Mouse (Mus musculus) MEL (cell line): ENCODE data around the gene Timd4.

Experiments used
- CTCF ChIP-seq, 3 experiments: IDR thresholded peaks in 2 of 3; conservative IDR thresholded peaks in 1 of 3; 2 replicates each; pipeline ENCODE4 v1.5.1; 2011 to 2012; ENCODE audit warnings: low read length in 3 of 3, low read depth in 2 of 3, mild to moderate bottlenecking in 2 of 3, improper control_type of control experiment in 1 of 3, inconsistent platforms in 1 of 3, mixed read lengths in 1 of 3, moderate library complexity in 1 of 3; ENCODE audit not compliant: control insufficient read depth in 1 of 3, insufficient read depth in 1 of 3, poor library complexity in 1 of 3, severe bottlenecking in 1 of 3
- EP300 ChIP-seq, 2 experiments: IDR thresholded peaks; 2 replicates each; pipeline ENCODE4 v1.6.1; 2011; ENCODE audit warnings: improper control_type of control experiment in 2 of 2, low read length in 2 of 2, low read depth in 1 of 2, mild to moderate bottlenecking in 1 of 2
- MAX ChIP-seq: IDR thresholded peaks from 2 replicates; pipeline ENCODE4 v1.6.1; 2011; ENCODE audit warnings: low read length, improper control_type of control experiment

DNA sequence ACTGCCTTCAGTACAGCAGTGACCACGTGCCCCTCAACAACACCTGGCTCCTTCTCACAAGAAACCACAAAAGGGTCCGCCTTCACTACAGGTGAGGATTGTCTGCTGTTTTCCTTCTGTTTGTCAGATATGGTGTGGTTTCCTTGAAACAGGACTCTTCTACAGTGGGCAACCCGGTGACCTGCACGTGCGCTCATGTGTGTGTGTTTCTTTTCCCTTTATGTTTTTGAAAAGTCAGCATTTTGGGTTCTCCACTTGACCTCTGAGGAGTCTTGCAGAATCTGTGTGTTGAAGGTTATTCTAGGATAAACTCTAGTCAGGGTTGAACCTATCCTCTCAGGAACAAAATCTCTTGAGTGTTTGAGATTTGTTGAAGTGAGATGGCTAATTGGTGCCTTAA, 7.1 kb downstream of the Timd4 start:
- TF ChIP-seq EP300 (IDR thresholded peaks at IDR 0.05; ENCODE audit: low read depth in 1 of 2, low read length in 2 of 2) (no peak), MAX (no peak), CTCF (IDR thresholded peaks at IDR 0.05 in 2 of 3, conservative IDR thresholded peaks at IDR 0.05 in 1 of 3; ENCODE audit: control insufficient read depth in 1 of 3, insufficient read depth in 1 of 3, low read depth in 2 of 3, low read length in 3 of 3, poor library complexity in 1 of 3, severe bottlenecking in 1 of 3) (no peak)
